Mouse (Mus musculus): ENCODE results near the gene Abca4.

- TF ChIP-seq CTCF (IDR thresholded peaks at IDR 0.05; ENCODE audit: insufficient read depth, low read length) (no peak), POLR2A (IDR thresholded peaks at IDR 0.05; ENCODE audit: borderline replicate concordance, extremely low read depth, low read depth, low read length) (no peak)
Observed at GRCm38 (mm10) chr3:122122838-122123237, 78.6 kb downstream of the Abca4 start.
